Mouse (Mus musculus) spleen, adult 2 months (tissue): ENCODE measurements around the gene Fcrlb. TPM values are rescaled to one million over a fixed set of nuclear protein-coding genes. Genes with fewer than 3 reads are reported as not detected.
A peak's percentile ranks its signal among the peaks of the same experiment; 100 is the strongest.

Source experiments
- DNase-seq, 2 experiments: peaks; one replicate each; pipeline versions ENCODE4 v3.0.0 to v3.0.0-alpha.2; 2012 to 2021; ENCODE audit warnings: low spot score in 2 of 2, low read depth in 1 of 2
- H3K27ac ChIP-seq: fragments of 200-500 bp; 2 replicates; pipeline ENCODE4 v1.5.1; 2012; ENCODE audit warnings: low read length, inconsistent platforms; ENCODE audit not compliant: insufficient read depth
- H3K27me3 ChIP-seq: fragments of 200-500 bp; 2 replicates; pipeline ENCODE4 v1.6.1; 2012; ENCODE audit warnings: mild to moderate bottlenecking, moderate library complexity, low read length, inconsistent platforms; ENCODE audit not compliant: control insufficient read depth, insufficient read depth
- H3K36me3 ChIP-seq: fragments of 200-500 bp; 2 replicates; pipeline ENCODE4 v1.6.1; 2012; ENCODE audit warnings: mild to moderate bottlenecking, low read length, inconsistent platforms; ENCODE audit not compliant: control insufficient read depth, insufficient read depth
- H3K4me1 ChIP-seq: fragments of 200-500 bp; 2 replicates; pipeline ENCODE4 v1.6.1; 2011; ENCODE audit warnings: inconsistent platforms; ENCODE audit not compliant: control insufficient read depth, insufficient read depth, insufficient read length
- H3K4me3 ChIP-seq: fragments of 200-500 bp; 2 replicates; pipeline ENCODE4 v1.5.1; 2011; ENCODE audit warnings: mild to moderate bottlenecking, inconsistent platforms; ENCODE audit not compliant: insufficient read depth, insufficient read length; ENCODE audit errors: extremely low read depth
- CTCF ChIP-seq: fragments of 200-500 bp; IDR thresholded peaks from 2 replicates; pipeline ENCODE4 v1.5.1; 2011; ENCODE audit warnings: mild to moderate bottlenecking, inconsistent platforms; ENCODE audit not compliant: insufficient read depth, insufficient read length, insufficient replicate concordance; ENCODE audit errors: extremely low read depth
- POLR2A ChIP-seq: fragments of 200-500 bp; IDR thresholded peaks from 2 replicates; pipeline ENCODE4 v1.6.1; 2011; ENCODE audit warnings: low read depth, low read length, inconsistent platforms
- WGBS: fragments of 180-500 bp; shearing (Covaris S2); methylation state at CpG from one replicate; pipeline ENCODE4 v1.1.7; 2018; 5-methylcytosine and 5-hydroxymethylcytosine counted together
- polyA plus RNA-seq: library from polyadenylated mRNA; depleted of rRNA; stranded (reverse); fragments of >200 nt; gene quantifications from 2 replicates; pipeline ENCODE4 v1.2.3, GENCODE M21; 2012

Fcrlb gene
- polyA plus RNA-seq, 1 experiment, result 1.5 TPM

- no peaks in the 10 kb centered on the region for H3K27me3 ChIP-seq
- DNase-seq, result peak; percentile 75 to 81
- peaks cover 2% of the 10 kb centered on the region; the same call in 1 of the 2 replicates for H3K4me1 ChIP-seq
- TF ChIP-seq CTCF (peak; percentile 53; the same call in 1 of the 2 replicates), POLR2A (peak; percentile 36; the same call in 1 of the 2 replicates)
- under 1% methylated on average over 46 of the region's 46 CpGs for WGBS
- peak within 1 kb of the TSS; percentile 32; the same call in 1 of the 2 replicates for H3K27ac ChIP-seq
- peak within 1 kb of the TSS; percentile 86 for H3K4me3 ChIP-seq
- H3K36me3 ChIP-seq, result peaks cover 3% of the 10 kb centered on the region
Measured at GRCm38 (mm10) chr1:170884978-170885561, 27.7 kb downstream of the Fcrlb start, which contains the start of the genes Gm26620 and Dusp12. Gm26620 (plus strand) TSS chr1:170885065. Dusp12 (minus strand) TSS chr1:170885540.

GRCm38 (mm10) chr1:170884390-170884789 is 28.4 kb downstream of the Fcrlb start:
- 30% methylated on average over 8 of the region's 8 CpGs for WGBS
- TF ChIP-seq CTCF, result no peak
- TF ChIP-seq POLR2A, result no peak
- Histone ChIP-seq H3K36me3 (peaks cover 8% of the 10 kb centered on the region), H3K4me3 (peak overlapping the region; percentile 86), H3K27me3 (no peaks in the 10 kb centered on the region), H3K27ac (no peak overlapping the region), H3K4me1 (peaks cover 2% of the 10 kb centered on the region; the same call in 1 of the 2 replicates)
- no peak for DNase-seq

GRCm38 (mm10) chr1:170882915-170883485 is 29.7 kb downstream of the Fcrlb start:
- no peak overlapping the region for H3K27ac ChIP-seq
- 84% methylated on average over 5 of the region's 5 CpGs for WGBS
- peaks cover 2% of the 10 kb centered on the region; the same call in 1 of the 2 replicates for H3K4me1 ChIP-seq
- H3K4me3 ChIP-seq, result no peak overlapping the region
- H3K27me3 ChIP-seq, result no peaks in the 10 kb centered on the region
- no peak for DNase-seq
- H3K36me3 ChIP-seq, result peaks cover 11% of the 10 kb centered on the region
- TF ChIP-seq POLR2A (no peak), CTCF (no peak)

- whole genome bisulfite sequencing, result 91% methylated on average over 5 of the region's 5 CpGs
- no peak for DNase-seq
- TF ChIP-seq POLR2A (no peak), CTCF (no peak)
Measured at GRCm38 (mm10) chr1:170876906-170877305, 35.8 kb downstream of the Fcrlb start.

GRCm38 (mm10) chr1:170875676-170876075 is 37.1 kb downstream of the Fcrlb start:
- no peak for TF ChIP-seq CTCF
- WGBS, result 90% methylated on average over 3 of the region's 3 CpGs
- no peak overlapping the region for H3K4me3 ChIP-seq
- no peaks in the 10 kb centered on the region for H3K27me3 ChIP-seq
- no peak for DNase-seq
- H3K36me3 ChIP-seq, result peaks cover 12% of the 10 kb centered on the region
- H3K27ac ChIP-seq, result no peak overlapping the region
- no peaks in the 10 kb centered on the region for H3K4me1 ChIP-seq

More at GRCm38 (mm10) chr1:170876906-170877305, 35.8 kb downstream of the Fcrlb start:
- Histone ChIP-seq H3K4me3 (no peak overlapping the region), H3K36me3 (peaks cover 12% of the 10 kb centered on the region), H3K4me1 (no peaks in the 10 kb centered on the region), H3K27ac (no peak overlapping the region), H3K27me3 (no peaks in the 10 kb centered on the region)

GRCm38 (mm10) chr1:170871961-170872360 is 40.8 kb downstream of the Fcrlb start:
- H3K4me3 ChIP-seq, result no peak overlapping the region
- peaks cover 1% of the 10 kb centered on the region; the same call in 1 of the 2 replicates for H3K36me3 ChIP-seq
- WGBS, result 89% methylated on average over 2 of the region's 2 CpGs
- H3K4me1 ChIP-seq, result no peaks in the 10 kb centered on the region
- TF ChIP-seq CTCF (no peak), POLR2A (no peak)
- no peak overlapping the region for H3K27ac ChIP-seq
- no peak for DNase-seq
- no peaks in the 10 kb centered on the region for H3K27me3 ChIP-seq

- DNase-seq, result no peak
- 94% methylated on average over 6 of the region's 6 CpGs for WGBS
- Histone ChIP-seq H3K4me3 (no peak overlapping the region), H3K27me3 (no peaks in the 10 kb centered on the region), H3K4me1 (no peaks in the 10 kb centered on the region), H3K36me3 (peaks cover 1% of the 10 kb centered on the region; the same call in 1 of the 2 replicates), H3K27ac (no peak overlapping the region)
- TF ChIP-seq POLR2A (no peak), CTCF (no peak)
Measured at GRCm38 (mm10) chr1:170871402-170871801, 41.3 kb downstream of the Fcrlb start.
